Mouse (Mus musculus): ENCODE results near the gene Spryd7. TPM values are rescaled to one million over a fixed set of nuclear protein-coding genes. Genes with fewer than 3 reads are reported as not detected.
"Not testable (repeated sequence)": the region's sequence is repeated elsewhere in the genome, so short reads cannot be mapped to it uniquely, and the experiment has no call there.

Gene Spryd7
- polyA plus RNA-seq, 1 experiment from 2014 or later, result 21.3 TPM

DNA sequence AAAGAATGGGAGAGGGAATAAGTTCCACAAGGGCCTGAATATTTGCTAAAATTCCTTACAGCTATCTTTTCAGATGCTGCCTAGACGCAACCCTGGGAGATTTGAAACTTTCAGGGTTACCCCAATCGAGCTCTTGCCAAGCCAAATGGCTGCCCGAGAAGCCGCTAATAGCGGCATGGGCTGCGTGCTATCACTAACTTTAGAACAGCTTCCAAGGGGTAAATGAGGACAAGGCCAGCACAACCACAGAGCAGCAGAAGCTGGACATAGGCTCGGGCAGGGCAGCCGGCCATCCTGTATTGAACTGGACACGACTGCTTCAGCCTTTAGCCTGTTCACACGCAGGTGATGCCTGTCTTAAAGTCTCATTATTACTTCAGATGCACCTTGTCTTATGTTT lies 18.4 kb upstream of the Spryd7 start:
- Histone ChIP-seq H3K27ac (replicated peaks) (no peak overlapping the region), H3K4me1 (0 out of 2 replicates have a peak, but pooled peaks cover 3% of the 10 kb centered on the region), H3K9me3 (no peaks in the 10 kb centered on the region), H3K4me3 (no peak overlapping the region), H3K4me2 (no peak overlapping the region), H3K27me3 (replicated peaks) (no peaks in the 10 kb centered on the region), H3K36me3 (no peaks in the 10 kb centered on the region), H3K9ac (no peak overlapping the region)
- 76% methylated on average over 10 of the region's 10 CpGs for whole genome bisulfite sequencing
- ATAC-seq (ENCODE audit: extremely low read depth, insufficient number of reproducible peaks, low FRiP score, low TSS enrichment), result no peak

DNA sequence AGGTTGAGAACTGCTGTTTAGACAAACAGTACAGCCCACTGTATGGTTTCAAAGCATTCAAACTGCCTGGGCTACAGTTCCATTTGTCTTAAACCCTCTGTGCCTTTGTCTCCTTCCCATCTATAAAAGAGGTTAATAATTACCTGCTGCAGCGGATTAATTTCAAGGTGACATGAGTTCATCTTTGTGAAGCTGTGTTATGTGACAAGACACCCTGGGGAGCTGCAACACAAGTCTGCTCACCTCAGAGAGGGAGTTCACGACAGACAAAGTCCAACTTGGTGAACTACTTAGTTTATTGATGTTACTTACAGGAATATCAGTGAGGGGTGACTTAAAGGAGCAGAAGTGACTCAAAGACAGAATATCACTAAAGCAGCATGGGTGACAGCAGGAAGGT lies 15.4 kb upstream of the Spryd7 start:
- Histone ChIP-seq H3K4me3 (no peak overlapping the region), H3K9ac (no peak overlapping the region), H3K9me3 (no peaks in the 10 kb centered on the region), H3K27me3 (replicated peaks) (no peaks in the 10 kb centered on the region), H3K36me3 (no peaks in the 10 kb centered on the region), H3K27ac (replicated peaks) (no peak overlapping the region), H3K4me2 (no peak overlapping the region), H3K4me1 (0 out of 2 replicates have a peak, but pooled peaks cover 3% of the 10 kb centered on the region)
- ATAC-seq (ENCODE audit: extremely low read depth, insufficient number of reproducible peaks, low FRiP score, low TSS enrichment), result no peak
- 71% methylated on average over 2 of the region's 2 CpGs for WGBS

DNA sequence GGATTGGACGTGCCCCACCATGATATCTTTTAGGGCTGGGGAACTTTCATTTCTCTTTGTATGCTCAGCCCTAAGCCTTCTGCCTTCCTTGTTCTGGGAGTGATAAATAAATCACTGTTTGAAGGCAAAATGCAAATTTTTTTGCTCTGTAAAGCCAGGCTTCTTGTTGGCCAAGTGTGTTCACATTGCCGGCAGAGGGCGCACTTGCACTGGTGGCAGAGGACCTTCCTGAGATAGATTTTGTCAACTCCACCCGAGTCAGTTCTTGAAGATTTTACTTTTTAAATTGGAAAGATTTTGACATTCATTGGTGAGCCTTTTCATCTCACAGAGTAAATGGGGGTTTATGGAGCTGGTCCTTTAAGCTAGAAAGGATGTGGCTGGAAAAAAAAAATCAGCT lies 14.7 kb upstream of the Spryd7 start:
- ATAC-seq (ENCODE audit: extremely low read depth, insufficient number of reproducible peaks, low FRiP score, low TSS enrichment), result no peak
- peak overlapping the region; percentile 53 for H3K4me2 ChIP-seq
- H3K27me3 ChIP-seq (replicated peaks), result no peaks in the 10 kb centered on the region
- no peaks in the 10 kb centered on the region for H3K9me3 ChIP-seq
- no peak overlapping the region for H3K27ac ChIP-seq (replicated peaks)
- H3K9ac ChIP-seq, result no peak overlapping the region
- 0 out of 2 replicates have a peak, but pooled peaks cover 3% of the 10 kb centered on the region for H3K4me1 ChIP-seq
- no peaks in the 10 kb centered on the region for H3K36me3 ChIP-seq
- no peak overlapping the region for H3K4me3 ChIP-seq
- 12% methylated on average over 4 of the region's 4 CpGs for WGBS

DNA sequence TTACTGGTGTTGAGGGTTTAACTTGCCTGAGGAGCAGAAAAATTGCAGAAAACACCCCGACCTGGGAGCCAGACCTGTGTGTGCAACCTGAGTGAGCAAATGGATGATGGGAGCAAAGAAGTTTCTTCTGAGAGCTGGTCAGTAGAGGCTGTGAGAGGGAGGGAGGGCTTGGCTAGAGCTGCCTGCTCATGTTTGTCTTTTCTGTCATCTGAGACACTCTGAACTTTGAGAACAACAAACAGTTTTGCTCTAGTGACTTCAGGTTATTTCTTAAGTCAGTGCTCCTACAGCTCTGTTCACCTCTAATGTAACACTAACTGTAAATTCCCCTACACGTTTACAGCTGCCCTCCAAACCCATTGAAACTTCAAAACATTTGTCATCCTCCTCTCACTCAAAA lies 12.7 kb upstream of the Spryd7 start:
- ATAC-seq (ENCODE audit: extremely low read depth, insufficient number of reproducible peaks, low FRiP score, low TSS enrichment), result no peak
- Histone ChIP-seq H3K4me2 (no peak overlapping the region), H3K9me3 (no peaks in the 10 kb centered on the region), H3K27me3 (replicated peaks) (no peaks in the 10 kb centered on the region), H3K9ac (no peak overlapping the region), H3K4me1 (0 out of 2 replicates have a peak, but pooled peaks cover 3% of the 10 kb centered on the region), H3K27ac (replicated peaks) (no peak overlapping the region), H3K4me3 (no peak overlapping the region), H3K36me3 (no peaks in the 10 kb centered on the region)
- 59% methylated on average over 2 of the region's 2 CpGs for WGBS

DNA sequence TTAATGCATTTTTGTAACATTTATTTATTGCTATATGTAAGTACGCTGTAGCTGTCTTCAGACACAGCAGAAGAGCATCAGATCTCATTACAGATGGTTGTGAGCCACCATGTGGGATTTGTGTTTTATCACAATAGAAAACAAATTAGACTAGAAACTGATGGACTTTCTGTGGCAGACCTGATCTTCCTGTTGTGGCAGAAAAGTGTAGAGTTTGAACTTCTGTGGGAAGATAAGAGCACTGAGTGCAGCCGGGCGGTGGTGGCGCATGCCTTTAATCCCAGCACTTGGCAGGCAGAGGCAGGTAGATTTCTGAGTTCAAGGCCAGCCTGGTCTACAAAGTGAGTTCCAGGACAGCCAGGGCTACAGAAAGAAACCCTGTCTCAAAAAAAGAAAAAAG lies 9.5 kb upstream of the Spryd7 start:
- H3K9ac ChIP-seq; H3K4me3 ChIP-seq; H3K9me3 ChIP-seq; H3K27ac ChIP-seq (replicated peaks); H3K4me1 ChIP-seq; H3K36me3 ChIP-seq; H3K4me2 ChIP-seq; ATAC-seq (ENCODE audit: extremely low read depth, insufficient number of reproducible peaks, low FRiP score, low TSS enrichment); H3K27me3 ChIP-seq (replicated peaks): not testable (repeated sequence)
- WGBS, result 82% methylated on average over 4 of the region's 4 CpGs

DNA sequence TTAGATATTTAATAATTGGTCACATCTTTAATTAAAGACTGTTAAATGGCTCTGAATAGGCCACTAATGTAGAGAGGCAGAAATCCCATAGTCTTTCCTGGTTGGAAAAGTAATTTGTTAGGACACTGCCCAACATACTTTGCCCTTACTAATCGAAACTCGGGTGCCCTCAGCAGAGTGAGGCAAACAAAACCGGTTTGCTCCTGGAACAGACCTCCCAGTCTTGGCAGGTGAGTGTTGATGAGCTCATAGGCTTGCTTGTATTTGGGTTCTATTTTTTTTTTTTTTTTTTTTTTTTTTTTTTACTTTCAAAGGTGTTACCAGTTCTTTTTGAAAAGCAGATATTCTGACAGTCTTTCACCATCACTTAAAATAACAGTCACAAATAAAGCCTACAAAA lies 3.2 kb upstream of the Spryd7 start:
- no peak overlapping the region for H3K27ac ChIP-seq (replicated peaks)

DNA sequence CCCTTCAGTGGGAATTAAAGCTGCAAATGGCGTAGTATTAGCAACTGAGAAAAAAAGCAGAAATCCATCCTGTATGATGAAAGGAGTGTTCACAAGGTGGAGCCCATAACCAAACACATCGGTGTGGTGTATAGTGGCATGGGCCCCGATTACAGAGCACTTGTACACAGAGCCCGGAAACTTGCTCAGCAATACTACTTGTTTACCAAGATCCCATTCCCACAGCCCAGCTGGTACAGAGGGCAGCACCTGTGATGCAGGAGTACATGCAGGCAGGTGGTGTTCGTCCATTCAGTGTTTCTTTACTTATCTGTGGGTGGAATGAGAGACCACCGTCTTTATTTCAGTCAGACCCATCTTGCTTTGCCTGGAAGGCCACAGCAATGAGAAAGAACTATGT lies 2.2 kb upstream of the Spryd7 start:
- H3K9ac ChIP-seq, result no peak overlapping the region
- no peaks in the 10 kb centered on the region for H3K36me3 ChIP-seq
- H3K4me3 ChIP-seq, result no peak overlapping the region
- peaks cover 14% of the 10 kb centered on the region for H3K4me1 ChIP-seq
- WGBS, result 82% methylated on average over 6 of the region's 6 CpGs
- peaks cover 11% of the 10 kb centered on the region; the same call in 1 of the 2 replicates for H3K9me3 ChIP-seq
- no peak overlapping the region for H3K4me2 ChIP-seq
- H3K27ac ChIP-seq (replicated peaks), result no peak overlapping the region
- ATAC-seq (ENCODE audit: extremely low read depth, insufficient number of reproducible peaks, low FRiP score, low TSS enrichment), result no peak
- H3K27me3 ChIP-seq (replicated peaks), result no peaks in the 10 kb centered on the region

More for the DNA sequence above, 3.2 kb upstream of the Spryd7 start:
- Histone ChIP-seq H3K9me3 (peaks cover 11% of the 10 kb centered on the region; the same call in 1 of the 2 replicates), H3K4me2 (no peak overlapping the region), H3K4me1 (peaks cover 14% of the 10 kb centered on the region), H3K36me3 (no peaks in the 10 kb centered on the region), H3K9ac (no peak overlapping the region), H3K4me3 (no peak overlapping the region), H3K27me3 (replicated peaks) (no peaks in the 10 kb centered on the region)
- WGBS, result 70% methylated on average over 3 of the region's 3 CpGs
- ATAC-seq (ENCODE audit: extremely low read depth, insufficient number of reproducible peaks, low FRiP score, low TSS enrichment), result no peak

DNA sequence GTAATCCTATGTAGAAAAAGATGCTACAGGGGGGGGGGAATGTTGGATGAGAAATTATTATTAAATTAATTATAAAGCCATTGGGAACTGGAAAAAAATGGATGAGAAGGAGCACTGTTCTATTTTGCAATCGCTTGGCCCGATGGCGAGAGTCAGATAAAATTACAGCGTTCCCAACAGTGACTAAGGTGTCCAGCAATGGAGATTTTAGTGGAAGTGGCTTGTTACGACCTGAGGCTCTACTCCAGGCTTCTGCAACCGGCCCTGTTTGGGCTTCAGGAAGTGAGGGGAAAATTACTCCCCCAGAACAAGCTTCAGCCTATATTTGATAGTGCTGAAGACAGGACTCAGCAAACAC lies 776 bp downstream of the Spryd7 start:
- Histone ChIP-seq H3K9ac (peak overlapping the region; percentile 84), H3K4me3 (peak overlapping the region; percentile 75), H3K27me3 (replicated peaks) (no peaks in the 10 kb centered on the region), H3K4me1 (peaks cover 14% of the 10 kb centered on the region), H3K9me3 (no peaks in the 10 kb centered on the region), H3K27ac (replicated peaks) (peak overlapping the region; percentile 85), H3K4me2 (peak overlapping the region; percentile 90), H3K36me3 (no peaks in the 10 kb centered on the region)
- 3% methylated on average over 6 of the region's 6 CpGs for WGBS
- no peak for ATAC-seq (ENCODE audit: extremely low read depth, insufficient number of reproducible peaks, low FRiP score, low TSS enrichment)

DNA sequence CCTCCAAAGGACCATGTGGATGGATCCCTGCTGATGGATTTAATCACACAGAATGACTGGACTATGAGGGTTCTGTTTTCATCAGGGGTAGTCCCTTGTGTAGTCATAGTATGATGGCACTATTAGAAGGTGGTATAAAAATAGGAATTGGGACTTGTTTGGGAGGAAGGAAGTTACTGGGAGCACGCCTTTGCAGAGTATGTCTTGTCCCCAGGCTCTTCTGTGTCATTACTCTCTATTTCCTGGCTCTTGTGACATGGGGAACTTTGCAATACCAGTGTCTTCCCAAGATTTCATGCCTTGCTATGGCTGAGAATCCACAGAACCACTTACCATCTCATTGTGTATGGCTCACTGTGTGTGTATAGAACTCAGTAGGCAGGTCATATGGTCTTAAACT lies 8.1 kb downstream of the Spryd7 start:
- no peaks in the 10 kb centered on the region for H3K4me1 ChIP-seq
- H3K36me3 ChIP-seq, result peaks cover 36% of the 10 kb centered on the region
- H3K4me2 ChIP-seq, result no peak overlapping the region
- H3K9me3 ChIP-seq, result no peaks in the 10 kb centered on the region
- no peak for ATAC-seq (ENCODE audit: extremely low read depth, insufficient number of reproducible peaks, low FRiP score, low TSS enrichment)
- H3K9ac ChIP-seq, result no peak overlapping the region
- H3K27me3 ChIP-seq (replicated peaks), result no peaks in the 10 kb centered on the region
- H3K4me3 ChIP-seq, result no peak overlapping the region
- no peak overlapping the region for H3K27ac ChIP-seq (replicated peaks)
- 89% methylated on average over 1 of the region's 1 CpGs for WGBS

DNA sequence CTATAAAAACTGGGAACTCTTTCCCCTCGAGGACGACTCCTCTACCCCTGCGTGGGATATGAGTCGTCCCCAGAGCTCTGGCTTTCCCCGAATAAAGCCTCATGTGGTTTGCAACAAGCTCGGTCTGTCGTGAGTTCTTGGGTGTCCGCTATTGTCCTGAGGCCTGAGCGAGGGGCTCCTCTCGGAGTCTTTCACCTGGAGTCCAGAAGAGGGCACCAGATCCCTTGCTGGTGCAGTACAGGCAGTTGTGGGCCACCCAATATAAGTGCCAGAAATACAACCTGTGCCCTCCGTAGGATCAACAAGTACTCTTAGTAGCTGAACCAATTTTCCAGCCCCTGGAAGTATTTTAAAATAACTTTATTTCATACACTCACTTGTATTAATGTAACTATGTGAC lies 18.9 kb downstream of the Spryd7 start:
- not testable (repeated sequence) for H3K4me1 ChIP-seq; H3K9me3 ChIP-seq; ATAC-seq (ENCODE audit: extremely low read depth, insufficient number of reproducible peaks, low FRiP score, low TSS enrichment); H3K9ac ChIP-seq; H3K4me2 ChIP-seq; H3K27ac ChIP-seq (replicated peaks); H3K27me3 ChIP-seq (replicated peaks); H3K4me3 ChIP-seq
- WGBS, result 83% methylated on average over 8 of the region's 11 CpGs
- peaks cover 38% of the 10 kb centered on the region for H3K36me3 ChIP-seq

DNA sequence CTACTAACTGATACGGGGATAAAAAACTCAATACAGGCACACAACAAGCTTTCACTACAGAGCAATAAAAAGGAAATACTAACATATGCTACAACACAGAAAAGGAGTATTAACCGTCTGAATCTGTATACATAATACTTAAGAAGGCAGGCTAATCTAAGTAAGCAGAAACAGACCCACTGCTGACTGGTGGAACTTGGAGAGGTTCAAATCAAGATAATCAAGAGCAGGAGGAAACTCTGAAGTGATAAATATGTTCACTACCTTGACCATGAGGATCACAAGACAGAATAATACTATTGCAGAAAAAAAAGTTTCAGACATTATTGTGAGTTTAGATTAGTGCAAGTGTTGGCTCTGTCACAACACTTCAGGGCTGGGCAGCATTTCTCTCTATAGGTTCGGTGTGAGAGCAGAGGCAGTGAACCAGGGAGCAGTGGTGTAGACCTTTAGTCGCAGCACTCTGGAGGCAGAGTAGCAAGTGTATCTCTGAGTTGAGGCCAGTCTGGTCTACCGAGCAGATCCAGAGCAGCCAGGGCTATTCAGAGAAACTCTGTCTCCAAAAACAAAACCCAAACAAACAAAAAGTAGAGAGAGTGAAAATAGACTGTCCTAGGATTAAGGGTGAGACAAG lies 19.9 kb downstream of the Spryd7 start:
- Histone ChIP-seq H3K36me3 (peaks cover 43% of the 10 kb centered on the region), H3K4me3 (no peak overlapping the region), H3K9ac (no peak overlapping the region), H3K27me3 (replicated peaks) (no peaks in the 10 kb centered on the region), H3K4me2 (no peak overlapping the region), H3K27ac (replicated peaks) (no peak overlapping the region), H3K9me3 (no peaks in the 10 kb centered on the region), H3K4me1 (no peaks in the 10 kb centered on the region)
- ATAC-seq (ENCODE audit: extremely low read depth, insufficient number of reproducible peaks, low FRiP score, low TSS enrichment), result no peak
- 72% methylated on average over 5 of the region's 5 CpGs for WGBS

DNA sequence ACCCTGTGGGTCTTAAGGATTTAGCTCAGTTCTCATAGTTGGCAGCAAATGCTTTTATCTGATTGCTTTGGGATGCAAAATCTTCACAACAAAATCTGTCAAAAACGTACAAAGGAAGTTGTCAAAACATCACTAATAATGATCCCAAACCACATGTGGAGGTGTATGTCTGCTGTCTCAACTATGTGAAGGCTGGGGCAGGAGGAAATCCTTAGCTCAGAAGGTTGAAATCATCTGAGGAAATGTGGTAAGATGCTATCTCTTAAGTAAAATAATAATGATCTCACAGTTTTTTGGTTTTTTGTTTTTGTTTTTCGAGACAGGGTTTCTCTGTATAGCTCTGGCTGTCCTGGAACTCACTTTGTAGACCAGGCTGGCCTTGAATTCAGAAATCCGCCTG lies 20.9 kb downstream of the Spryd7 start:
- no peaks in the 10 kb centered on the region for H3K9me3 ChIP-seq
- no peak overlapping the region for H3K4me2 ChIP-seq
- 86% methylated on average over 3 of the region's 3 CpGs for WGBS
- no peaks in the 10 kb centered on the region for H3K27me3 ChIP-seq (replicated peaks)
- no peak overlapping the region for H3K4me3 ChIP-seq
- H3K4me1 ChIP-seq, result peaks cover 8% of the 10 kb centered on the region
- peaks cover 43% of the 10 kb centered on the region for H3K36me3 ChIP-seq
- no peak for ATAC-seq (ENCODE audit: extremely low read depth, insufficient number of reproducible peaks, low FRiP score, low TSS enrichment)
- H3K9ac ChIP-seq, result no peak overlapping the region
- H3K27ac ChIP-seq (replicated peaks), result no peak overlapping the region
